Mouse (Mus musculus): Measurements from ENCODE around the gene Epb41l2.

The Epb41l2 gene

GRCm38 (mm10) chr10:25462669-25463068 is 103.1 kb downstream of the Epb41l2 start:
- Histone ChIP-seq H3K9me3 (ENCODE audit: low read length) (no peaks in the 10 kb centered on the region), H3K36me3 (ENCODE audit: insufficient read depth, low read length) (peaks cover 7% of the 10 kb centered on the region; the same call in 1 of the 2 replicates), H3K27me3 (ENCODE audit: insufficient read depth, low read length) (no peaks in the 10 kb centered on the region), H3K4me1 (replicated peaks; ENCODE audit: low read depth, low read length) (peaks cover 7% of the 10 kb centered on the region), H3K4me3 (replicated peaks; ENCODE audit: low read length) (no peak overlapping the region)
- TF ChIP-seq POU5F1 (IDR thresholded peaks at IDR 0.05; ENCODE audit: borderline replicate concordance, low read length) (no peak), NANOG (IDR thresholded peaks at IDR 0.05; ENCODE audit: borderline replicate concordance, low read length) (no peak), CTCF (conservative IDR thresholded peaks at IDR 0.05; ENCODE audit: low read length) (no peak)

GRCm38 (mm10) chr10:25466493-25466892 is 106.9 kb downstream of the Epb41l2 start:
- TF ChIP-seq NANOG (IDR thresholded peaks at IDR 0.05; ENCODE audit: borderline replicate concordance, low read length), result no peak
- no peak for TF ChIP-seq POU5F1 (IDR thresholded peaks at IDR 0.05; ENCODE audit: borderline replicate concordance, low read length)
- no peak for TF ChIP-seq CTCF (conservative IDR thresholded peaks at IDR 0.05; ENCODE audit: low read length)
- H3K36me3 ChIP-seq (ENCODE audit: insufficient read depth, low read length), result peaks cover 17% of the 10 kb centered on the region
- no peaks in the 10 kb centered on the region for H3K9me3 ChIP-seq (ENCODE audit: low read length)
- no peak overlapping the region for H3K4me3 ChIP-seq (replicated peaks; ENCODE audit: low read length)
- no peaks in the 10 kb centered on the region for H3K27me3 ChIP-seq (ENCODE audit: insufficient read depth, low read length)
- H3K4me1 ChIP-seq (replicated peaks; ENCODE audit: low read depth, low read length), result no peaks in the 10 kb centered on the region

- Histone ChIP-seq H3K36me3 (ENCODE audit: insufficient read depth, low read length) (peaks cover 34% of the 10 kb centered on the region), H3K4me1 (replicated peaks; ENCODE audit: low read depth, low read length) (no peaks in the 10 kb centered on the region), H3K4me3 (replicated peaks; ENCODE audit: low read length) (no peak overlapping the region), H3K27me3 (ENCODE audit: insufficient read depth, low read length) (no peaks in the 10 kb centered on the region), H3K9me3 (ENCODE audit: low read length) (no peaks in the 10 kb centered on the region)
- TF ChIP-seq NANOG (IDR thresholded peaks at IDR 0.05; ENCODE audit: borderline replicate concordance, low read length) (no peak), CTCF (conservative IDR thresholded peaks at IDR 0.05; ENCODE audit: low read length) (no peak), POU5F1 (IDR thresholded peaks at IDR 0.05; ENCODE audit: borderline replicate concordance, low read length) (no peak)
Observed at GRCm38 (mm10) chr10:25471944-25472343, 112.3 kb downstream of the Epb41l2 start.

GRCm38 (mm10) chr10:25479716-25480115 is 120.1 kb downstream of the Epb41l2 start:
- Histone ChIP-seq H3K36me3 (ENCODE audit: insufficient read depth, low read length) (peaks cover 36% of the 10 kb centered on the region), H3K4me1 (replicated peaks; ENCODE audit: low read depth, low read length) (no peaks in the 10 kb centered on the region), H3K27me3 (ENCODE audit: insufficient read depth, low read length) (no peaks in the 10 kb centered on the region), H3K9me3 (ENCODE audit: low read length) (no peaks in the 10 kb centered on the region), H3K4me3 (replicated peaks; ENCODE audit: low read length) (no peak overlapping the region)
- TF ChIP-seq CTCF (conservative IDR thresholded peaks at IDR 0.05; ENCODE audit: low read length), result no peak
- no peak for TF ChIP-seq NANOG (IDR thresholded peaks at IDR 0.05; ENCODE audit: borderline replicate concordance, low read length)
- TF ChIP-seq POU5F1 (IDR thresholded peaks at IDR 0.05; ENCODE audit: borderline replicate concordance, low read length), result no peak

GRCm38 (mm10) chr10:25482791-25483190 is 123.2 kb downstream of the Epb41l2 start:
- Histone ChIP-seq H3K9me3 (ENCODE audit: low read length) (no peaks in the 10 kb centered on the region), H3K27me3 (ENCODE audit: insufficient read depth, low read length) (no peaks in the 10 kb centered on the region), H3K36me3 (ENCODE audit: insufficient read depth, low read length) (peaks cover 43% of the 10 kb centered on the region), H3K4me1 (replicated peaks; ENCODE audit: low read depth, low read length) (no peaks in the 10 kb centered on the region), H3K4me3 (replicated peaks; ENCODE audit: low read length) (no peak overlapping the region)
- TF ChIP-seq POU5F1 (IDR thresholded peaks at IDR 0.05; ENCODE audit: borderline replicate concordance, low read length), result no peak
- TF ChIP-seq CTCF (conservative IDR thresholded peaks at IDR 0.05; ENCODE audit: low read length), result no peak
- TF ChIP-seq NANOG (IDR thresholded peaks at IDR 0.05; ENCODE audit: borderline replicate concordance, low read length), result no peak

- H3K9me3 ChIP-seq (ENCODE audit: low read length), result no peaks in the 10 kb centered on the region
- H3K36me3 ChIP-seq (ENCODE audit: insufficient read depth, low read length), result peaks cover 35% of the 10 kb centered on the region
- H3K27me3 ChIP-seq (ENCODE audit: insufficient read depth, low read length), result no peaks in the 10 kb centered on the region
- TF ChIP-seq POU5F1 (IDR thresholded peaks at IDR 0.05; ENCODE audit: borderline replicate concordance, low read length) (no peak), CTCF (conservative IDR thresholded peaks at IDR 0.05; ENCODE audit: low read length) (peak; percentile 69)
- no peak overlapping the region for H3K4me3 ChIP-seq (replicated peaks; ENCODE audit: low read length)
- no peaks in the 10 kb centered on the region for H3K4me1 ChIP-seq (replicated peaks; ENCODE audit: low read depth, low read length)
Observed at GRCm38 (mm10) chr10:25488456-25488855, 128.9 kb downstream of the Epb41l2 start.

- Histone ChIP-seq H3K36me3 (ENCODE audit: insufficient read depth, low read length) (peaks cover 47% of the 10 kb centered on the region), H3K4me3 (replicated peaks; ENCODE audit: low read length) (no peak overlapping the region), H3K27me3 (ENCODE audit: insufficient read depth, low read length) (no peaks in the 10 kb centered on the region), H3K9me3 (ENCODE audit: low read length) (no peaks in the 10 kb centered on the region), H3K4me1 (replicated peaks; ENCODE audit: low read depth, low read length) (peaks cover 15% of the 10 kb centered on the region)
- TF ChIP-seq NANOG (IDR thresholded peaks at IDR 0.05; ENCODE audit: borderline replicate concordance, low read length) (no peak), CTCF (conservative IDR thresholded peaks at IDR 0.05; ENCODE audit: low read length) (no peak), POU5F1 (IDR thresholded peaks at IDR 0.05; ENCODE audit: borderline replicate concordance, low read length) (no peak)
Observed at GRCm38 (mm10) chr10:25499323-25500071, 139.9 kb downstream of the Epb41l2 start.

- TF ChIP-seq NANOG (IDR thresholded peaks at IDR 0.05; ENCODE audit: borderline replicate concordance, low read length), result no peak
- no peak for TF ChIP-seq POU5F1 (IDR thresholded peaks at IDR 0.05; ENCODE audit: borderline replicate concordance, low read length)
- TF ChIP-seq CTCF (conservative IDR thresholded peaks at IDR 0.05; ENCODE audit: low read length), result no peak
- H3K36me3 ChIP-seq (ENCODE audit: insufficient read depth, low read length), result peaks cover 71% of the 10 kb centered on the region
- peaks cover 12% of the 10 kb centered on the region; the same call in 1 of the 2 replicates for H3K4me1 ChIP-seq (replicated peaks; ENCODE audit: low read depth, low read length)
- H3K9me3 ChIP-seq (ENCODE audit: low read length), result no peaks in the 10 kb centered on the region
- no peak overlapping the region for H3K4me3 ChIP-seq (replicated peaks; ENCODE audit: low read length)
- H3K27me3 ChIP-seq (ENCODE audit: insufficient read depth, low read length), result no peaks in the 10 kb centered on the region
Observed at GRCm38 (mm10) chr10:25503250-25503649, 143.7 kb downstream of the Epb41l2 start.

- H3K4me1 ChIP-seq (replicated peaks; ENCODE audit: low read depth, low read length), result peaks cover 11% of the 10 kb centered on the region
- no peaks in the 10 kb centered on the region for H3K27me3 ChIP-seq (ENCODE audit: insufficient read depth, low read length)
- TF ChIP-seq POU5F1 (IDR thresholded peaks at IDR 0.05; ENCODE audit: borderline replicate concordance, low read length), result no peak
- no peak for TF ChIP-seq NANOG (IDR thresholded peaks at IDR 0.05; ENCODE audit: borderline replicate concordance, low read length)
- no peak for TF ChIP-seq CTCF (conservative IDR thresholded peaks at IDR 0.05; ENCODE audit: low read length)
- peaks cover 56% of the 10 kb centered on the region for H3K36me3 ChIP-seq (ENCODE audit: insufficient read depth, low read length)
- H3K9me3 ChIP-seq (ENCODE audit: low read length), result peaks cover 9% of the 10 kb centered on the region
- no peak overlapping the region for H3K4me3 ChIP-seq (replicated peaks; ENCODE audit: low read length)
Observed at GRCm38 (mm10) chr10:25513821-25514220, 154.2 kb downstream of the Epb41l2 start.

All from E14TG2a.4 (cell line).